Mouse (Mus musculus) midbrain, postnatal 0 days (tissue): ENCODE data around the gene Mr1. TPM values are rescaled to one million over a fixed set of nuclear protein-coding genes. Genes with fewer than 3 reads are reported as not detected.

Experiments used
- ATAC-seq: fragments of 200-750 bp; cut with Nextera tagmentation; 2 replicates; pipeline ENCODE4 v1.8.0; 2017; ENCODE audit warnings: moderate number of reproducible peaks, mild to moderate bottlenecking, moderate TSS enrichment, moderate library complexity; ENCODE audit not compliant: low FRiP score
- DNase-seq: peaks from one replicate; pipeline ENCODE4 v3.0.0-alpha.2; 2015; ENCODE audit warnings: low spot score
- H3K27ac ChIP-seq: fragments of 300-500 bp; sonication (generic); 2 replicates; pipeline ENCODE4 v1.5.1; 2014; ENCODE audit warnings: low read depth, mild to moderate bottlenecking, low read length, mixed read lengths
- H3K27me3 ChIP-seq: fragments of 300-500 bp; sonication (generic); 2 replicates; pipeline ENCODE4 v1.6.1; 2014; ENCODE audit warnings: low read length, control low read depth, mixed read lengths; ENCODE audit not compliant: insufficient read depth
- H3K36me3 ChIP-seq: fragments of 300-500 bp; sonication (generic); 2 replicates; pipeline ENCODE4 v1.6.1; 2014; ENCODE audit warnings: low read length, control low read depth, mixed read lengths; ENCODE audit not compliant: insufficient read depth
- H3K4me1 ChIP-seq: fragments of 300-500 bp; sonication (generic); 2 replicates; pipeline ENCODE4 v1.6.1; 2014; ENCODE audit warnings: mild to moderate bottlenecking, control low read depth, antibody characterized with exemption, low read length, mixed read lengths; ENCODE audit not compliant: insufficient read depth
- H3K4me2 ChIP-seq: fragments of 300-500 bp; sonication (generic); 2 replicates; pipeline ENCODE4 v1.6.1; 2014; ENCODE audit warnings: low read depth, mild to moderate bottlenecking, low read length, mixed read lengths; ENCODE audit not compliant: poor library complexity, severe bottlenecking
- H3K4me3 ChIP-seq: fragments of 300-500 bp; sonication (generic); 2 replicates; pipeline ENCODE4 v1.5.1; 2014; ENCODE audit warnings: low read depth, mild to moderate bottlenecking, low read length, moderate library complexity
- H3K9ac ChIP-seq: fragments of 300-500 bp; sonication (generic); replicated peaks from 2 replicates; pipeline ENCODE4 v1.6.1; 2014; ENCODE audit warnings: mild to moderate bottlenecking, low read length, moderate library complexity, mixed read lengths; ENCODE audit not compliant: poor library complexity, severe bottlenecking
- H3K9me3 ChIP-seq: fragments of 300-500 bp; sonication (generic); 2 replicates; pipeline ENCODE4 v1.6.1; 2016; ENCODE audit warnings: low read length, control low read depth
- CTCF ChIP-seq: IDR thresholded peaks from 2 replicates; pipeline ENCODE4 v1.5.1; 2016; ENCODE audit warnings: antibody characterized with exemption, mild to moderate bottlenecking
- WGBS: fragments of 180-500 bp; shearing (Covaris S2); extraction: QIAGEN DNeasy Blood & Tissue Kit; methylation state at CpG from one replicate; pipeline ENCODE4 v1.1.7; 2014; 5-methylcytosine and 5-hydroxymethylcytosine counted together
- polyA plus RNA-seq: library from polyadenylated mRNA; unstranded; fragments of >200 nt; fragmentation: Nextera tagmentation; extraction: Ambion mirVana; gene quantifications from 2 replicates; pipeline ENCODE4 v1.2.1, GENCODE M21; 2015
- total RNA-seq: library from RNA; depleted of rRNA; stranded (reverse); fragments of >200 nt; gene quantifications from 2 replicates; pipeline ENCODE4 v1.2.3, GENCODE M21; 2014

Mr1 gene
- total and polyA plus RNA-seq, 2 experiments from 2014 or later, result 1.8 to 2.9 TPM

- H3K27ac ChIP-seq, result no peak overlapping the region
- H3K4me2 ChIP-seq, result no peak overlapping the region
- no peaks in the 10 kb centered on the region for H3K9me3 ChIP-seq
- no peak overlapping the region for H3K4me3 ChIP-seq
- no peak for DNase-seq
- no peaks in the 10 kb centered on the region for H3K27me3 ChIP-seq
- no peak overlapping the region for H3K9ac ChIP-seq
- no peaks in the 10 kb centered on the region for H3K4me1 ChIP-seq
- 95% methylated on average over 5 of the region's 5 CpGs for WGBS
- no peak for ATAC-seq
- H3K36me3 ChIP-seq, result no peaks in the 10 kb centered on the region
- TF ChIP-seq CTCF, result no peak
These were observed 22.2 kb downstream of the Mr1 start for GRCm38 (mm10) chr1:155124397-155124796.

GRCm38 (mm10) chr1:155121977-155122939 lies 24.4 kb downstream of the Mr1 start:
- H3K4me3 ChIP-seq, result no peak overlapping the region
- no peak for ATAC-seq
- H3K4me1 ChIP-seq, result no peaks in the 10 kb centered on the region
- no peak overlapping the region for H3K9ac ChIP-seq
- H3K27me3 ChIP-seq, result no peaks in the 10 kb centered on the region
- TF ChIP-seq CTCF, result no peak
- no peaks in the 10 kb centered on the region for H3K36me3 ChIP-seq
- no peak overlapping the region for H3K27ac ChIP-seq
- H3K4me2 ChIP-seq, result no peak overlapping the region
- WGBS, result 77% methylated on average over 21 of the region's 21 CpGs
- DNase-seq, result peak; percentile 76
- no peaks in the 10 kb centered on the region for H3K9me3 ChIP-seq

- no peak overlapping the region for H3K9ac ChIP-seq
- no peak for DNase-seq
- no peaks in the 10 kb centered on the region for H3K9me3 ChIP-seq
- no peak overlapping the region for H3K27ac ChIP-seq
- no peaks in the 10 kb centered on the region for H3K36me3 ChIP-seq
- ATAC-seq, result no peak
- no peaks in the 10 kb centered on the region for H3K4me1 ChIP-seq
- H3K4me2 ChIP-seq, result no peak overlapping the region
- no peak overlapping the region for H3K4me3 ChIP-seq
- H3K27me3 ChIP-seq, result no peaks in the 10 kb centered on the region
- no peak for TF ChIP-seq CTCF
- WGBS, result 83% methylated on average over 1 of the region's 1 CpGs
These were observed 26.9 kb downstream of the Mr1 start for GRCm38 (mm10) chr1:155119719-155120118.

GRCm38 (mm10) chr1:155113946-155114345 lies 32.7 kb downstream of the Mr1 start:
- DNase-seq, result peak; percentile 34

GRCm38 (mm10) chr1:155112875-155113274 lies 33.7 kb downstream of the Mr1 start:
- DNase-seq, result no peak
- Histone ChIP-seq H3K9ac (no peak overlapping the region), H3K4me2 (no peak overlapping the region), H3K27ac (no peak overlapping the region), H3K4me3 (no peak overlapping the region), H3K36me3 (no peaks in the 10 kb centered on the region), H3K4me1 (peaks cover 6% of the 10 kb centered on the region), H3K9me3 (no peaks in the 10 kb centered on the region), H3K27me3 (no peaks in the 10 kb centered on the region)
- WGBS, result 100% methylated on average over 1 of the region's 1 CpGs
- no peak for TF ChIP-seq CTCF
- no peak for ATAC-seq

More at GRCm38 (mm10) chr1:155113946-155114345, 32.7 kb downstream of the Mr1 start:
- H3K36me3 ChIP-seq, result no peaks in the 10 kb centered on the region
- ATAC-seq, result no peak
- H3K27ac ChIP-seq, result no peak overlapping the region
- 15% methylated on average over 3 of the region's 3 CpGs for WGBS
- H3K27me3 ChIP-seq, result no peaks in the 10 kb centered on the region
- H3K4me3 ChIP-seq, result no peak overlapping the region
- H3K4me2 ChIP-seq, result no peak overlapping the region
- H3K9ac ChIP-seq, result no peak overlapping the region
- H3K9me3 ChIP-seq, result no peaks in the 10 kb centered on the region
- TF ChIP-seq CTCF, result no peak
- peaks cover 6% of the 10 kb centered on the region for H3K4me1 ChIP-seq

- Histone ChIP-seq H3K4me3 (no peak overlapping the region), H3K4me2 (no peak overlapping the region), H3K36me3 (no peaks in the 10 kb centered on the region), H3K27me3 (no peaks in the 10 kb centered on the region), H3K4me1 (peaks cover 6% of the 10 kb centered on the region), H3K9me3 (no peaks in the 10 kb centered on the region), H3K27ac (no peak overlapping the region), H3K9ac (no peak overlapping the region)
- no peak for DNase-seq
- no peak for ATAC-seq
- no peak for TF ChIP-seq CTCF
- 27% methylated on average over 4 of the region's 4 CpGs for WGBS
These were observed 34.5 kb downstream of the Mr1 start for GRCm38 (mm10) chr1:155112118-155112517.
